Mouse (Mus musculus) cerebellum, adult 2 months (tissue): ENCODE data around the gene Clhc1. TPM values are rescaled to one million over a fixed set of nuclear protein-coding genes. Genes with fewer than 3 reads are reported as not detected.

Experiments
- DNase-seq, 2 experiments: peaks; one replicate each; pipeline ENCODE4 v3.0.0; 2021
- H3K27ac ChIP-seq: fragments of 200-500 bp; 2 replicates; pipeline ENCODE4 v1.5.1; 2012; ENCODE audit warnings: low read length, control low read depth, inconsistent platforms; ENCODE audit not compliant: insufficient read depth
- H3K27me3 ChIP-seq: fragments of 200-500 bp; 2 replicates; pipeline ENCODE4 v1.6.1; 2012; ENCODE audit warnings: inconsistent platforms, mild to moderate bottlenecking, low read length, moderate library complexity; ENCODE audit not compliant: control insufficient read depth, insufficient read depth
- H3K4me1 ChIP-seq: fragments of 200-500 bp; 2 replicates; pipeline ENCODE4 v1.6.1; 2011; ENCODE audit warnings: low read length; ENCODE audit not compliant: control insufficient read depth, insufficient read depth
- H3K4me3 ChIP-seq: fragments of 200-500 bp; replicated peaks from 2 replicates; pipeline ENCODE3; 2011; ENCODE audit warnings: mild to moderate bottlenecking, low read depth, low read length, control low read depth; ENCODE audit not compliant: insufficient read depth
- CTCF ChIP-seq: fragments of 200-500 bp; IDR thresholded peaks from 2 replicates; pipeline ENCODE4 v1.5.1; 2011; ENCODE audit warnings: low read depth, mild to moderate bottlenecking, control low read depth, low read length, moderate library complexity, borderline replicate concordance; ENCODE audit not compliant: insufficient read depth
- POLR2A ChIP-seq: fragments of 200-500 bp; IDR thresholded peaks from 2 replicates; pipeline ENCODE4 v1.6.1; 2011; ENCODE audit warnings: low read length, control low read depth, borderline replicate concordance; ENCODE audit not compliant: insufficient read depth
- WGBS: fragments of 180-500 bp; shearing (Covaris S2); methylation state at CpG from one replicate; pipeline ENCODE4 v1.1.7; 2018; 5-methylcytosine and 5-hydroxymethylcytosine counted together
- polyA plus RNA-seq: library from polyadenylated mRNA; depleted of rRNA; stranded (reverse); fragments of >200 nt; gene quantifications from 2 replicates; pipeline ENCODE4 v1.2.3, GENCODE M21; 2012; rRNA removed

Gene Clhc1
- polyA plus RNA-seq, 1 experiment = 0.07 TPM

DNA sequence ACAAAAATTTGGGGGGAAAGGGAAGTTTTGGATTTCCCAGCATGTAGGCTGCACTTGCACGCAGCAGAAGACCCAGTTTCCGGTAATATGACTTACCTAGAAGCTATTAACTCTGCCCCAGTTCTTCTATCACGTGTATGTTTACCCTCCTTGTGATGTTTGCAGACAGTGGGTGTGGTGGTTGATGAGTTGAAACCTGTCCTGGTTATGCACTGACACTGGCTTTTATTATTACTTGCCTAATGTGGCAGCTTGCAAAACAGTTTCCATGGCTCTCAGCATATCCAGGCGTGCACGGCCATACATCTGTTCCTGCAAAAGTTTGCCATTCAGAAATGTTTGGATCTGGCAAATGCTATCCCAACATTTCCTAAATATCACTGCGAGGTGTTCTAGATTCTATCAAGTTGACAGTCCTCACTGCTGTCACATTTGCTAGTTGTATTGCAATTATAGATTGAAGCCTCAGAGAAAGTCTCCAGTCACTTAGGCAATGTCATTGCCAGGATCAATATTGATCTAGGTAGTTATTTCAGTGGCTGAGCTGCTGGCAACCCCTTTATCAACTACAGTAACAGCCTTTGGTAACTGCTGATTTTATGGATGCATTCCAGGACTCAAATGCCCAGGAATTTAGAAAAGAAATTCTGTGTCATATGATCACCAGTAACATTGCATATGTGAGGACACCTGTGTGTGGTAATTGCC, 66.6 kb downstream of the Clhc1 start:
- TF ChIP-seq POLR2A (no peak), CTCF (no peak)
- Histone ChIP-seq H3K4me1 (no peaks in the 10 kb centered on the region), H3K27ac (no peak overlapping the region), H3K4me3 (no peak overlapping the region), H3K27me3 (no peaks in the 10 kb centered on the region)
- no peak for DNase-seq
- 81% methylated on average over 6 of the region's 6 CpGs for WGBS

DNA sequence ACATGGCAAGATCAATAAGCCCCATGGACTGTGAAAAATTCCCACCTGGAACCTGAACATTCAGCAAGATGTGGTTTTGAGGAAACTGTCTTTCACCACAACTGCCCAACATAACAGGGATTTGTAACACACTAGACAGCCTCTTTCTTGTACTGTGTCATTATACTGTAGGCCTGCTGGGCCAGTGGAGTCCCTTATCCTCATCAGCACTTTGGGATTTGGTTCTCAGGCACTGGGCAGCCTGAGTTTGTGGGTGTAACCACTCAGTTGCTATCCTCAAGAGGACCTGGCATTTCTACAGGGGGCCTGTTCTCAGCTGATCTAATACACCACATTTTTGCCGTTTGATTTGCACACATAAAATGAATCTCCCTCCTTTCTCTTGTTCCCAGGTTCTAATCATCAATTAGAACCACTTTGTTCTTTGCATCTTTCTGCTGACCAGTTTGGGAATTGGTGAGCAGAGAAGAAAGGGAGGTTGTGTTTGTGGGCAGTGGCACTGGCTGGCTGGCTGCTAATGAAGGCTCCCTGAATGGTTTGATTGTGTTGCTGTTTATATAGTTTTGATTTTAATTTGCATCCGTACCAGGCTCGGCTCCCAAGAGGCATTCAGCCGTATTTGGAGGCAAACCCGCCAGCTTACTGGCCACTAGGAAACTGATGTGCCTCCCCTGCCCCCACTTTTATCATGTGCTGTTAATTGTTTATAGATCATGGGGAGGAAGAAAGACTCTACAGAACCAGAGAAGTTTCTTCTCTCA, 74.5 kb downstream of the Clhc1 start:
- WGBS = 61% methylated on average over 5 of the region's 5 CpGs
- Histone ChIP-seq H3K27me3 (no peaks in the 10 kb centered on the region), H3K27ac (peak overlapping the region; percentile 81; the same call in 1 of the 2 replicates), H3K4me3 (no peak overlapping the region), H3K4me1 (no peaks in the 10 kb centered on the region)
- peak in 1 of 2 experiments; percentile 42 for DNase-seq
- TF ChIP-seq CTCF (no peak), POLR2A (no peak)

DNA sequence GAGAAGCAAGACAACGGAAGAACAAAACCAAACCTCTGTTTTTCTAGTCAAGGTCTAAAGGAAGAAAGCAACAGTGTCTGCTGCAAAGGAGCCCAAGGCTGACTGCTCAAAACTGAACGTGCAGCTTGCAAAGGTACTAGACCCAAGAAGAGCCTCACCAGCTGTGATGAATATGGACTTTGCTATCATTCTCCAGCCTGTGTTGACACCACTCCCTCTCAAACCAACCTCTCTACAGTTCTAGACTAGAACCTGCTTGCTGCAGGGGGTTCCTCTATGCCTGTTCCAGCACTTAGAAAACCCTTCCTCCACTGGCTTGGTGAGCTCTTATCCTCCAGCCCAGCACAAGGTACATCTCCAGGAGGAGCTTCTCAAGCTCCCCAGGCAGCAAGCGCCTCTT, 75.6 kb downstream of the Clhc1 start:
- Histone ChIP-seq H3K27me3 (no peaks in the 10 kb centered on the region), H3K4me1 (no peaks in the 10 kb centered on the region), H3K27ac (peak overlapping the region; percentile 53; the same call in 1 of the 2 replicates), H3K4me3 (no peak overlapping the region)
- TF ChIP-seq CTCF (no peak), POLR2A (no peak)
- 89% methylated on average over 3 of the region's 3 CpGs for WGBS
- DNase-seq = no peak

DNA sequence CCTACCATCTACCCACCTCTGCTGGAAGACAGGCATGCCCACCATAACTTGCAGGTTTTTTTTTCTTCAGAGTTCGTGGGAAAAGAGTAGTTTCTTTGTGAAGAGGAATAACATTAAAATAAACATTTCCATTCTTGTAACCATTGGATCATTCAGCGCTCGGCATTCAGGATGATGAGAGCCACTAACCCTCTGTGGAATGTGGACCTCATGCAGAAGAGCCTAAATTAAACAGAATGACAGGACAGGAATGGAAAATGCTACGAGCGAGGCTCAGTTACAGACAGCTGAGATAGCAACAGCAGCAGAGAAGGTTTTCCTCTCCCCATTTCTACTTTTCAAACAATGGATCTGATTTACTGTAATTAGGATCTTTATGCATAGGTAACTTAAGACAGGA, 78.8 kb downstream of the Clhc1 start:
- DNase-seq = no peak
- Histone ChIP-seq H3K27me3 (no peaks in the 10 kb centered on the region), H3K4me1 (no peaks in the 10 kb centered on the region), H3K4me3 (no peak overlapping the region), H3K27ac (no peak overlapping the region)
- TF ChIP-seq CTCF (no peak), POLR2A (no peak)
- WGBS = 80% methylated on average over 5 of the region's 5 CpGs

DNA sequence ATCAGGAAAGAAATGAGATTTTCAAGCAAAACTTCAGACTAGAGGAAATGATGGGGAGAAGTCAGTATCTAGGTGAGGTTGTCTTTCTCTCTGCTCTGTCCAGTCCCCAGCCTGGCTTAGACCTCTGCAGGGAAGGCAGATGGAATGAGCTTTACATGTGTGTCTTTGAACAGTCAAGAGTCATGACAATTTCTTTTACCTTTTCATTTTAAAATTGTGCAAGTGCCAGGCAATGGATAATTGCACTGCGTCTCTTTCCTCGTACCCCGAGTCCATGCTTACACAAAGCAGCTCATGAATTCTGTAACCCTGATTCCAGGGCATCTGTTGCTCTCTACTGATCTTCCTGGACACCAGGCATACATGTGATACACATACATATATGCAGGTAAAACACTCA, 80.0 kb downstream of the Clhc1 start:
- WGBS = 91% methylated on average over 3 of the region's 3 CpGs
- H3K4me1 ChIP-seq = no peaks in the 10 kb centered on the region

More for the DNA sequence above, 80.0 kb downstream of the Clhc1 start:
- Histone ChIP-seq H3K27me3 (no peaks in the 10 kb centered on the region), H3K27ac (no peak overlapping the region), H3K4me3 (no peak overlapping the region)
- no peak for DNase-seq
- TF ChIP-seq CTCF (no peak), POLR2A (no peak)

Other genes with a start within 250 kb of the Clhc1 start
- gene Ccdc88a, start 174.3 kb upstream of the Clhc1 start, polyA plus RNA-seq = 13.1 and 14.4 TPM in 2 replicates
- 6.2 and 6.3 TPM in 2 replicates for gene Prorsd1, start 32.9 kb upstream of the Clhc1 start, polyA plus RNA-seq
- 24.5 and 28.2 TPM in 2 replicates for gene Mtif2, start 21.5 kb upstream of the Clhc1 start, polyA plus RNA-seq
- 491 and 545 TPM in 2 replicates for gene Rps27a, start 159 bp downstream of the Clhc1 start, polyA plus RNA-seq
- gene Rtn4, start 145.0 kb downstream of the Clhc1 start, polyA plus RNA-seq = 370 and 418 TPM in 2 replicates